Mouse (Mus musculus): ENCODE measurements at regions not wholly inside any gene's neighbourhood (a gene's known extent, or its start where the extent isn't known, plus 50 kb on each side); places are given as distances from the start of the nearest gene placed in this dataset.
A peak's percentile ranks its signal among the peaks of the same experiment; 100 is the strongest.
"Not testable (repeated sequence)": the region's sequence is repeated elsewhere in the genome, so short reads cannot be mapped to it uniquely, and the experiment has no call there.

DNA sequence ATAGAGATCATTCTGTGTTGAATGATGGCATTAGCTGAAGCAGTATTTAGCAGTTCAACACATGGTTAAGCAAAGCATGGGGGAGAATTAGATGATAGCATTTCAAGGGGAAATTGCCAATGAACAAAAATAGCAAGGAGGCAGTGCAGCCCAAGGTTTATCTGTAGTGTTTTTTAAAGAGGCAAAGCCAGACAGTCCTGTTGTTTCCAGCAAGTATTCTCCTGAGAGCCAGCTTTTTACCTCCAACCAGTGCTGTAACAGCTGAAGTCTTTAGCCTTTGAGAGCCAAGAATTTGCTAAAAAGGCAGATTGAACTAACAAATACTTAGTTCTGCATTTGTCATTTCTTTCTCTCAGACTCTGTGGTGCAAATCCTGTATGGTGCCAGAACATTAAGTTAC lies 305.1 kb upstream of the Arx start:
- no peak for ATAC-seq (replicated peaks; ENCODE audit: poor library complexity)

DNA sequence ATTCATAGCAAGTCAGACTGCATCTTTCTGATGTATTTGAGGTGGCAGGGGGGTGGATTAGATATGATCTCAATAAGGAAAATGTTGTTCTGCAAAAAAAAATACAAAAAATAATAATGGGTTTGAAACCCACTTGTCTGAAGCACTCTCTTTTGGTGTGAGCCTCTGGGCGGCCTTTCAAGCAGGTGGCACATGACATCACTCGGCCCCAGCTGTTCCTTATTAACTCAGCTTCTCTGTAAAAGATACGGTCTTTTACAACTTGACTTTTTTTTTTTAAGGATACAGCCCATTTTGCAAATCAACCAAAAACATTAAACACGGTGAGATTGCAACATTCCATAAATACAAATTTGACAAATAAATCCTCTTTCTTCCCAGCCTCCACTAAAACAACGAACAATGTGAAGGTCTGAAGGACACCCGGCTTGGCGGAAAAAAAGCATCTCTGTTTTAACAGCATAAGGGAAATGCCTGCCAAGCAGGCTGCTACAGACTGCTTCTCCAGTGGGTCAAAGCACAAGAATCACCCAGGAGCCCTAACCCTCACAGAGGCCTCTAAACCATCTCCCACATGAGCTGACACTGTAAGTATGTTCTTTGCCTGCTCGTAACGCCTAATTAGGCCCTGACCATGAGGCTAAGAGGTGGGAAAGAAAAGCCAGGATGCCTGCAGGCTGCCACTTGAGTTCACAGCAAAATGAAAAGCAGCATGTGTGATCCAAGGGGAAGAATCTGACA lies 283.8 kb upstream of the Arx start:
- ATAC-seq (replicated peaks; ENCODE audit: poor library complexity), result no peak

DNA sequence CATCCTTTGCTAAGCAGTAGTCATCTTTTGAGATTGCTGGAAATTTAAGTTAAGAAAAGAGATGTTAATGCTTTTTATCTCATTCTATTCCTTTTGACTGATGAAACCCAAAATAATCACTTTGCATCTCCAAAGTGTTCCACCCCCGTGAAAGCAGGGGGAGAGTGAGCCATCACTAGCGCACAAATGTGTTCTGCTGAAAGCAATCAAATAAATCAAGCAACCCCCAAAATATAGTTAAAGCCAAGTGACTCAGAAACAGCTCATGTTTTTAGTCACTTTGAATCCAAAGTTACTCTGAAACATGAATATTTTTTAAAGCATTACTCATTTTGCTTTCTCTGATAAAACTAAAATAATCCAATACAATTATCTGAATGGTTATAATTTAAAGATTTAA lies 279.6 kb upstream of the Arx start:
- ATAC-seq (replicated peaks; ENCODE audit: poor library complexity), result no peak

DNA sequence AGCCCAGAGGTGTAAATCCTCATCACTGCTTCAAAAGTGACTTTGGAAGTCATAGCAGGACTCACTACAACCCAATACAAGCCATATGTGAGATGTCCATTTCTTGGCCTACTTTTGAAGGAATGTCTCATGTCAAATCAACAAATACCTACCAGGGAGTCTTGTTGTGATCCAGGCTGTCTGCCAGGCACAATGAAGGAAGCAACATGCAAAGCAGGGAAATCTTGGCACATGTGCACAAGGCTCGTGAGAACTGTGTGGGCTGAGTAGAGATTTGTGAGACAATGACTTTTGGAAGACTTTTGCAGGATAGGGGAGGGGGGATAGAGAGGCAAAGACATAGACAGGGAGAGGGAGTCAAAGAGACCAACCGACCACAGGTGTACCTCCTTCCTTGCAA lies 274.7 kb upstream of the Arx start:
- ATAC-seq (replicated peaks; ENCODE audit: poor library complexity), result no peak

DNA sequence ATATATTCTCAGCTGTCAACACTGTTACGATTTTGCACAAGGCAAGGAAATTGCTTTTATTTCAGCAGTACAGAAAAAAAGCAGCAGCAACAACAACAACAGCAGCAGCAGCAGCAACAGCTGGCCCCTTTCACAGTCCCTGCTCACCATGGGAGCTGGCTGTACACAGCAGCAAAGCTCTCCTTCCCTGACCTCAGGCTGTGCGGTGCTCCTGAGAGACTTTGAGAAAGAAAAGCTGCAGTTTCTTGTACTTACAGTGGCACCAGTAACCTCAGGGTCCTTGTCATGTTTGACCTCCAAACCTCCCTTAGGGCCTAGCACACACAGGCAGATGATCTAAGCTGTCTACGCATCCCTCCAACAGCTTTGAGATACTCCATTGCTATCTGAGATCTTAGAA lies 269.9 kb upstream of the Arx start:
- ATAC-seq (replicated peaks; ENCODE audit: poor library complexity), result no peak

DNA sequence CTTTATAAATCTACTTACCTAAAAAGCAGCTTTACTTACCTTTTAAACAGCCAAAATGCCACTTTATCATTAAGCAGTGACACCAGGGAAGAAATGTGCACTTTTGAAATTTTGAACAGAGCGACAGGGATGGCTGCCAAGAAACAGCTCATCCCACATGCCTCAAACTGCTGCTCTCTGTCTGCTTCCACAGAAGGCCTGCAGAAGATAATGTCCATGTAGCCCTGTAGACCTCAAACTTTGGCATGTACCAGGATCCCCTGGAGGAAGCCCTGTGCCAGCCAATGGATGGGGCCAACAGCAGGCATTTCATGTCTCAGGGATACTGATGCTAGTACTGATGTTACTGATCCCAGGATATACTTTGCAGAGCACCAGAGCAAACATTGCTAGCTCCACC lies 245.1 kb upstream of the Arx start:
- no peak for ATAC-seq (replicated peaks; ENCODE audit: poor library complexity)

DNA sequence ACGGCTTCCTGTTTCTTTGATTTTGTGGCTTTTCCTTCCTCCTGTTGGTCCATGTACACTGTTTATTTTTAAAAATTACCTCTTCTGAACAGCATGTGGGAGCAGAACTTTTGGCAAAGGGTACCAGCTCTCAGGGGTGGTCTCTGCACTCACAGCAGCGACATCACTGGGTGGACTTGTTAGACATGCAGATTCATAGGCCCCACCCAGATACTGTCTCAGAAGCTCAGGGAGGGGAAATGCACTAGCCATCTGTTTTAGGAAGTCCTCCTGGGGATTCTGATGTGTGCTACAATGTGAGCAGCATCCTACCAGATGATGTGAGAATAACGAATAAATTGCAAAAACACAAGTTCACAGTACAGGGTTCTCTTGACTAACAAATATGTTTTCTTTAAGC lies 243.5 kb upstream of the Arx start:
- ATAC-seq (replicated peaks; ENCODE audit: poor library complexity), result no peak

DNA sequence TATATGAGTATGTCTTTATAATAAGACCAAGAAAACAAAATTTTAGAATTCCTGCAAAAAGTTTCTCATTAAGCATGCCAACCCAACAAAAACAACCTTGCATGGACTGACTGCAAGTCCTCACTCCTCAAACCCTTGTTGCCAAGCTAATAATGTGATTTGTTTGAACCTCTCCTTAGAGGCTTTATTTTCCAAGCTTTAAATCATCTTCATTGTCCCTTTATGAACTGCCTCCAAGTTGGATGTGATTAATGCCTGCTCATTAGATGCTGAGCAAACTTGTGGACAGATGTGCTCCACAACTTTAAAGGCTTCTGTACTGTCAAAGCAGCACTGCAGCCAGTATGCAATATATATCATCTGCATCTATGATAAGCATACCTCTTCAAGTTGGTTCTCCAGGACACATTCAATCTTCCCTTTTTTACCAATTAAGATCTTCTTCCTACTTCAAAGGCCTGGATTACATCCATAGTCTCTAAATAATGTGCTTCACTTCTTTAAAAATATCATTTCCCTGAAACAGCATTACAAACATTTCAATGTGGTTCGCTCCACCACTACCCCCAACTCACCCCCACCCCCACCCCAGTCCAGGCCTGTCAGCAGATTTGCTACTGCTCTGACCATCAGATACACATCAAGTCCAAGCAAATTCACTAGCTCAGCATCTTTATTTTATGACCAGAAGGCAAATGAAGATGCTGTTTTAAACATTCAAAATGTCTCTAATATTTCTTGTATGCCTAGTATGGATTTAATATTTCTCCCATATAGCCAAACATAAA lies 237.1 kb upstream of the Arx start:
- ATAC-seq (replicated peaks; ENCODE audit: poor library complexity), result no peak

DNA sequence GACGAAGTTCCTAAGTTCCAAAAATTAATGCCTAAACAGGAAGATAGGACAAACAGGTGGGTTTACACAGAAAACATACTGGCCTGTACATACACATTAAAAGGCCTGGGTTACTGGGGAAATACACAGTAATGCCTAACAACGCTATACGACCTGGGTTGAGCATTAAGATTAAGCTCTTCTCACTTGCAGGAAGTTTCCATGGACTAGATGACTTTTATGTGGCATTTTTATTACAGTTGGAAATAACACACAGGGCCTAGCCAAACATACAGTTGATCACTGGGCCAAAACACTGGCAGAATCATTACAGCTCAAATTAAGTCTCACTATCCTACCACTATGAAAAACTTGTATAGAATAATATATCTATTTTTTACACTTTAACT lies 236.5 kb upstream of the Arx start:
- ATAC-seq (replicated peaks; ENCODE audit: poor library complexity), result no peak

DNA sequence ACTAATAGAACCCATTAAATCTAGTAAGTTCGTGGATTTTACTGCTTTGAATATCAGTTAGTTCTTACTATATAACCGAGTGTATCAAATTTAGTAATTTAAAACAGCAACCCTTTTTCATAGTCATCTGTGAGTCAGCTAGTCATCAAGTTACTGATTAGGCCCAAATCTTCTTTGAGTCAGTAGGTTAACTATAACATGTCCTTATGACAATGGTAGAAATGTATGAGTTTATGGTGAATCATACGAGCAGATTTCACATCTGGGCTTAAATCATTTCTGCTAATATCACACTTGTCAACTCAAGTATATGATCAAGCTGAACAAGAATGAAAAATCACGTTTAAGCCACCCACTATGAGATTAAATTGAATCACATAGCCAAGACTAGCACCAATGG lies 226.7 kb upstream of the Arx start:
- no peak for ATAC-seq (replicated peaks; ENCODE audit: poor library complexity)

DNA sequence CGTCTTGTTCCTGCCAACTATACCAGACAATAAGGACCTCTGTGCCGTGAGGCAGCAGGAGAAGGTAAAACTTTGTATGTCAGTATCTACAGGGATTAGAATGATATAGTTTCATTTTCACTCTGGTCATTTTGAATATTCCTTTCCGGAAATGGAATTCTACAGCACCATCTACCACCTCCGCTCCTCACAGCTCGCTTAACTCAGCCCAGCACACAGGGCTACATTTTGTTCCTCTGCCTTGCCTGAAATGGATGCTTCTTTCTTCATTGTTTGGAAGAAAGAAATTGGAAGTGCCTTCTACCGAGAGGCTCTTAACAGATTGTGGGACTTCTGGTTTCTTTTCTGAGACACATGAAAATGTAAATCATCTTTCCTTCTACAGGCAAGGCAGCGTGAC lies 217.4 kb upstream of the Arx start:
- ATAC-seq (replicated peaks; ENCODE audit: poor library complexity), result no peak

DNA sequence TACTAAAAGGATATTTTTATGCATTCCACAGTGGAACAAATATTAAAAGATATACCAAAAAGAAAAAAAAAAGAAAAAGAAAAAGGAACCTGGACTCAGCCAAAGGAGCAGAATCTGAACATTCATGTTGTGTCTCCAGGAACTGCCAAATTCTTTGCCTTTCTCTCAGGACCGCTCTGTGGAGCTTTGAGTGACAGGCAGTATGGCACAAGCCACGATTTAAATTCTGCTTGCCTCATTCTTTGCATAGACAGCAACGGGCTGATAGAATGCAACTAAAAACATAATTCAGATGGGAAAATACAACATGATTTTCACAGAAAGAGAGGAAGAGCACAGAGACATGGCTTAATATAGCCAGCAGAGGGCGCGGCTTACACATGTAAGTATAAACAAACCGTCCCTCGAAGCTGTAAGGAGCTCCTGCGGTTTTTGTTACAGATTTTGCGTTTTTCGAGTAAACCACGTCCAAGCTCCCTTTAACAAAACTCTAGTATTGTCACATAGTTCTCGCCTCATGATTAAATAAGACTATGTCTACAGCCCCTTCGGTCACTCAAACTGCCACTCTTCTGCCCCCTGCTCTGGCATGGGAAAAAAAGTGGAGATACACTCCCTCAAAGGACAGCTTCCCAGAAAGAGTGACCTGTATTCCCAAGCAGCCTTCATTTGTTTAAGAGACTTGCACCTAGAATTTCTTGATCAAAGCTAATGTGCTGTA lies 216.5 kb upstream of the Arx start:
- peak; percentile 80 for ATAC-seq (replicated peaks; ENCODE audit: poor library complexity)

DNA sequence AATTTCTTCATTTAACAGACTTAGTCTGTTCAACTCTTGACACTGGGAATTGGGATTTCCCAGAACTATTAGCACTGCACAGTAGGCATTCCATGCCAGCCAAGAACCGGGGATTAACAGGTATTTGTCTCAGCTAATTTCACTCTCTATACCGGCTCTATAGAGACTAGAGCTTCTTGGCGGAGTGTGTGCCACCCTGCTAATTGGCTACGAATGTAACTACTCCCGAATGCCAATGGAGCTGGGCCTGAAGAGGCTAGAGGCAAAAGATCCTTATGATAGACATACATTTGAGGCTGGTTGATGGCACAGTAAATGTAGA lies 216.0 kb upstream of the Arx start:
- no peak for ATAC-seq (replicated peaks; ENCODE audit: poor library complexity)

DNA sequence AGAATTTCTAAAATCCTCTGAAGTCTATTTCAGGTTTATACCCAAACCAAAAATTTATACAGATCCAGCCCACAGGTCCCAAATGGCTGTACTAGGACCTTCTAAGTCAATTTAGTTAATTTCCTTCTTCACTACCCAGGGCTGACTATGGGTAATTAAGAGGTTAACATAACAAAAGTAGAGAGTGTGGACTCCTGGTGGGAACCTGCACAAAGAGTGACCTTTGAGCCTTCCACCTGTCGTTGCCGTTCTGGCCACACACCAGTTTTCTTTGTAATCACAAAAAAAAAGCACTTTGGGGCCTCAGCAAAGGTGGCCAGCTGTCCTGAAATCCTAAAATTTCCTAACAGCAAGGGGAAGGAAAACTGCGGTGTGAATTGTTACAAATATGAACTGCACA lies 197.3 kb upstream of the Arx start:
- no peak for ATAC-seq (replicated peaks; ENCODE audit: poor library complexity)

DNA sequence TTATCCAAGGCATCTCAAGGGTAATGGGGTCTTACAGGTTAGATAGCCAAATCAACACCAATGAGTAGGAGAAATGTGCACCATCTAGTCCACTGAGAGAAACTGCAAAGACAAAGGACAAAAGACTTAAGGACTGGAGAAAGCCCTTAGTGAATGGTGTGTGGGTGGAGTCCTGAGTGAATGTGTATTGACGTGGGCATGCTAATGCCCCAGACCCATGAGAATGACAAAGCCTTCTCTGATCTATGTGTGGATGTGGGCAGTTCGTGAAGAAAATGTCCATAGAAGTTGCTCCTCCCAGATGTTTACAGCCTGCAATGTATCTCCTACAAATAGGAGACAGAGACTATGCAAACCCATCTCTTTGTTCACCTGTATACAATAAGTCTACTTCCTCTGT lies 188.7 kb upstream of the Arx start:
- no peak for ATAC-seq (replicated peaks; ENCODE audit: poor library complexity)

DNA sequence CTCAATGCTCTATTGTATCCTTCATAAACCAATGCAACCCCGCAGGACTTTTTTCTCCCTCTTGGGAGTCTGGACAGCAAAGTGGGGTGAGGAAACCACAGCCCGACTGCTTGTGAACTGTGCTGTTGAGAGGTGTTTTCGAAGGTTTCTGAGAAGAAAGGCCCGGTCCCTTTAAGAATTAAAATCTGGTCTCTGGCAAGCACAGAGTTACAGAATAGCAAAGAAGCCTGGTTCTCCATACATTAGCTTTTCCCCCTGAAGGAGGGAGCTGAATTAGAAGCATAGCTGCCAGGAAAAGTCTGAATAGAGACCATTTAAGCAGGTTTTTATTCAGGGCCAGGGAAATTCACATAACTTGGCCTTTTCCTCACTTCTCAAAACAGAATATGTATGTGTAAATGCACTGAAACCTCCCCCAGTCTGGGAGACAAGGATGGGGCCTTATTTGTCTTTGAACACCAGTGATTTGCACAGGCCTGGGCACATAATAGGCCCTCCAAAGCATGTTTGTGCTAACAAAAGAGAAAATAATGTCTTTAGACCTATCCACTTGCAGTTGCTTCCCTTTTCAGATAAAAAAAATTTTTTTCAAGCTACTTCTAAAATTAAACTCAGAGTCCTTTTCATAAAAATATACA lies 178.2 kb upstream of the Arx start:
- no peak for ATAC-seq (replicated peaks; ENCODE audit: poor library complexity)

DNA sequence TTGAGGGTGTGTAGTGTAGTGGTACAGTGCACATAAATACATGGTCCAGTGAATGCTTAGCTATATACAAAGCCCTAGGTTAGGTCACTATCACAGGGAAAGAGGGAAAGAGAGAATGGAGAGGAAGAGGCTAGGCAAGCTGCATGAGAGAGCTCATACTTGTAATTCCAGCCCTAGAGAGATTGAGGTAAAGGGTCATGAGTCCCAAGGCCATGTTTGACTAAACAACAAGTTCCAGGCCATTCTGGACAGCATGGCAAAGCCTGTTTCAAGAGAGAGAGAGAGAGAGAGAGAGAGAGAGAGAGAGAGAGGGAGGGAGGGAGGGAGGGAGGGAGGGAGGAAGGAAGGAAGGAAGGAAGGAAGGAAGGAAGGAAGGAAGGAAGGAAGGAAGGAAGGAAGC lies 131.9 kb upstream of the Arx start:
- not testable (repeated sequence) for ATAC-seq (replicated peaks; ENCODE audit: poor library complexity)

DNA sequence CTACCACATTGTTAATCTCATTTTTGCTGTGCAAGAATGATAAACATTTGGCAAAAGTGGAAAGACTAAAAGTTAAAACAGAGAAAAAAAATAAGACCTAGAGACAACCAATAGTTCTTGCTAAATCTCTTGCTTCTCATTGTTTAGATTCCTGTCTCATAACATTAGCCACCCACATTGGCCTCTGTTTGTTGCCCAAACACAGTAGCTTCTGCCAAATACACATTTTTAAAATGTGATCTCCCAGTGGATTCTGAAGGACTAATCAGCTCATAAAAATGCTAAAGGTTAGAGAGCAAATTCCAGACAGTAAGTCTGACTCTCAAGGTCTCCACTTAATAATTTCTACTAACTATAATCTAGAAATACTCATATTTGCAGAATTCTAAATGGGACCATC lies 127.1 kb upstream of the Arx start:
- no peak for ATAC-seq (replicated peaks; ENCODE audit: poor library complexity)

DNA sequence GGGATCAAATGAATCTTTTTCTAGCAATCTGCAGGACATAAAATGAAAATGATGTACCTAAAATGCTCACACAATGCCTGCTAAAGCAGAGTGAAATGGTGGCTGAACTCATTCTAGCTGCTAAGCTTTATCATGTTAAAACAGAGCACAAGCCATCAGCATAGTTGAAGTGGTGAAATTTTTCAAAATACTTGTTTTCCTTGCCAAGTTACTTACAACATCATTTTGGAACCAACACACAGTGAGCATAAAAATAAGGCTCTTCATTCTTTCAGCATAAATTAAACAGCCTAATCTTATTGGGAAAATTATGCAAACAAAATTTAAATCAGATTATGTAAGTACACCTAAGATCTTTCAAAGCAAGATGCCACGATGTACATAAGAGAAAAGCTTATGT lies 125.3 kb upstream of the Arx start:
- no peak for ATAC-seq (replicated peaks; ENCODE audit: poor library complexity)

All from megakaryocyte progenitor cell, adult 5-6 weeks (primary cell).